18 mouse cellular contexts compared by ENCODE assay signal in the genomic region with DNA sequence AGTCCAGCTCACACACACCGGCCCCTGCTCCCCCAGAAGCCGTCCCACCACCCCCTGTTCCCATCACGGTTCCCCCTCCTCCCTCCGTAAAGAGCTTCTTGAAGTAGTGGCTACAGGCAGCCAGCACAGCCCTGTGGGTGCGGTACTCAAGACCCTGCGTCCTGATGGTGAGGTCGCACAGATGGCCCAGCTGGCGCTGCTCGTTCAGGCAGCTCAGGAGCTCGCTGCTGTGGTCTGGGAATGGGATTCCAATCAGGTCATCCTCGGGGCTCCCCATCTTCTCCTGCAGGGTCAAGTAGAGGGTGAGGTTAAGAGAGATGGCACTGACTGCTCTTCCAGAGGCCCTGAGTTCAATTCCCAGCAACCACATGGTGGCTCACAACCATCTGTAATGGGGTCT. TPM values are rescaled to one million over a fixed set of nuclear protein-coding genes. Genes with fewer than 3 reads are reported as not detected.
"Had no signal": no experiment of that assay in that cellular context is flagged by ENCODE, and none has a peak within 500 bp of the region (broad histone marks: within the 10 kb centered on the region; RNA-seq: fewer than 3 reads in every experiment).

No protein-coding gene starts in this region.

- H3K27ac ChIP-seq: liver, embryonic 13.5 days; liver, embryonic 15.5 days; lung, embryonic 15.5 days; midbrain, embryonic 10.5 days; midbrain, embryonic 12.5 days; neural tube, embryonic 12.5 days had no signal

- H3K4me2 ChIP-seq: liver, embryonic 13.5 days; liver, embryonic 15.5 days; lung, embryonic 15.5 days; midbrain, embryonic 12.5 days; neural tube, embryonic 12.5 days had no signal

- H3K9me3 ChIP-seq: liver, embryonic 13.5 days; liver, embryonic 15.5 days; lung, embryonic 15.5 days; midbrain, embryonic 10.5 days; midbrain, embryonic 12.5 days; neural tube, embryonic 12.5 days had no signal

- H3K36me3 ChIP-seq: midbrain, embryonic 10.5 days; midbrain, embryonic 12.5 days; neural tube, embryonic 12.5 days had no signal

- H3K4me3 ChIP-seq: liver, embryonic 13.5 days; liver, embryonic 15.5 days; lung, embryonic 15.5 days; midbrain, embryonic 10.5 days; midbrain, embryonic 12.5 days; neural tube, embryonic 12.5 days had no signal

- DNase-seq: liver, embryonic 13.5 days; liver, postnatal 0 days; lung, adult 2 months; lung, postnatal 4 days; midbrain, embryonic 14.5 days; right cerebral cortex, postnatal 25 days; right cerebral cortex, postnatal 4 days; spleen, adult 18-20 months; thymus, adult 18-20 months had no signal

- H3K27me3 ChIP-seq: liver, embryonic 13.5 days; liver, embryonic 15.5 days; lung, embryonic 15.5 days; neural tube, embryonic 12.5 days had no signal

- H3K9ac ChIP-seq: liver, embryonic 13.5 days; liver, embryonic 15.5 days; liver, postnatal 0 days; lung, embryonic 15.5 days; midbrain, embryonic 12.5 days; neural tube, embryonic 12.5 days had no signal

RNA-seq across cellular contexts. Expression of gene Dcst1, which starts 16.2 kb away (rescaled TPM):
- polyA plus RNA-seq: liver, embryonic 13.5 days; liver, embryonic 15.5 days; lung, adult 2 months had no signal

RNA-seq across cellular contexts. Expression of gene Lenep, which starts 21.4 kb away (rescaled TPM):
- polyA plus RNA-seq: liver, embryonic 13.5 days; liver, embryonic 15.5 days; liver, postnatal 0 days; lung, embryonic 15.5 days; lung, postnatal 0 days; midbrain, embryonic 14.5 days; midbrain, embryonic 16.5 days; small intestine, adult 2 months; stomach, embryonic 16.5 days had no signal
